Mouse (Mus musculus): ENCODE measurements at regions not wholly inside any gene's neighbourhood (a gene's known extent, or its start where the extent isn't known, plus 50 kb on each side); places are given as distances from the start of the nearest gene placed in this dataset.

DNA sequence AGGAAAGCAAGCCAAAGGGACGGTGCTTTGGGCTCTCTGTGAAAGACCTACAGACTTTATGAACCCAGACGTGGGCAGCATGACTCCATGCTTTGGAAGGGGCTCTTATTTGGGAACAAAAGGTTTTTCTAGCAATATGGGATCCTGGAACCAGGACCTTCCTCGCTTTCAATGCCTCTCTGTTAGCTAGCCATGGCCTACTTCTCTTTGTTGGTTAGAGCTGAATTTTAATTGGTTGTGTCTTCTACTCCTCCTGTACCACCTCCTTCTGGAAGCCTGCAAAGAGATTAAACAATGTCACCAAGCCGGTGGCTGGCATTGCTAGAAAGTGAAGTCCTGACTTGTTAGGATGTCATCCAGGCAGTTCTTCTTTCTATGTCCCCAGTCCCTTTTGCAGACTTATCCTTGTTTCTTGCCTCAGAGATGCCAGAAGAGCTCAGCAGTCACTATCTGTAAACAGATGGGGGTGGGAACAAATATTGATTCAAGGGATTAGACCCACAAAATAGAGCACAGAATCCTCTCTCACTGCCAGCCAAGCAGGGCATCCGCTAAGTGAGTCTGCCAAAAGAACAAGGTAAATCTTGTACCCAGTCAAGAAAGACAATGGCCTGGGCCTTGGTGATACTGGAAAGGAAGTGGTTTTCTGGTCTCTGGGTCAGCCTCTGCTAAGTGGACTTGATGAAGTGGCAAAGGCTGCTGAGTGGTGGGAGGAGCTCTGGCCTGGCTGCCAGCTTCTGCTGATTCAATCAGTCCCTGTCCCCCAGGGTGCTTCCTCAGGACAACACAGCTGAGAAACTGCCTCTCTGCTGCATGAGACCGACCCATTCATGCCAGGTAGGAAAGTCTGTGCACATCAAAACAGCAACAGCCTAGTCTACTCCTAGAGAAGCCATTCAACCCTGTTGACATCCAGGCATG lies 244.7 kb upstream of the Tenm4 start:
- H3K4me3 ChIP-seq (ENCODE audit: low read depth, low read length): no peak overlapping the region
- peak; percentile 73 for DNase-seq (ENCODE audit: low spot score)
- peak; percentile 79 for ATAC-seq (ENCODE audit: low FRiP score)
- no peak for TF ChIP-seq CTCF (IDR thresholded peaks at IDR 0.05)
- WGBS: 67% methylated on average over 6 of the region's 6 CpGs
- no peaks in the 10 kb centered on the region for H3K9me3 ChIP-seq (ENCODE audit: low read length)
- no peak overlapping the region for H3K9ac ChIP-seq (replicated peaks; ENCODE audit: low read length, poor library complexity, severe bottlenecking)
- no peak overlapping the region for H3K4me2 ChIP-seq (ENCODE audit: low read depth, low read length, poor library complexity, severe bottlenecking)
- H3K27me3 ChIP-seq (ENCODE audit: insufficient read depth, low read length): no peaks in the 10 kb centered on the region
- H3K4me1 ChIP-seq (ENCODE audit: insufficient read depth, low read length): no peaks in the 10 kb centered on the region
- no peak overlapping the region for H3K27ac ChIP-seq (ENCODE audit: low read depth, low read length)
- no peaks in the 10 kb centered on the region for H3K36me3 ChIP-seq (ENCODE audit: insufficient read depth, low read length)

DNA sequence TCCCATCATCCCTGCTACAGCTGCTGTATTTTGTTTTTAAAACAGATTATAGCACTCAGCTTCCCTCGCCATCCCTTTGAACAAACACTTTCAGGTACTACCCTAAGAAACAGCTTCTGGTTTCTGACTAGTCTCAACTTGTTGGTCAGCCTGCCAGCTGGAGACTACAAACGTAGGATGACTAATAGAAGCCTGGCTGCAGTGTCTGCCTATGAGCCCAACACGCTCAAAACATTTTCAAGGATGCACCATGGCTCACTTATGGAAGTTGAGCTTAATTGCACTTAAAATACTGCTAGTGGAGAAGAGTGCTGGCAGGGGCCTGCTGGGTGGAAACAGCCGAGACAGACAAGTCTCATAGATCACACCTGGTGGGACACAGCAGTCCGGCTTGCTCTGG lies 234.4 kb upstream of the Tenm4 start:
- no peaks in the 10 kb centered on the region for H3K27me3 ChIP-seq (ENCODE audit: insufficient read depth, low read length)
- H3K9ac ChIP-seq (replicated peaks; ENCODE audit: low read length, poor library complexity, severe bottlenecking): no peak overlapping the region
- H3K36me3 ChIP-seq (ENCODE audit: insufficient read depth, low read length): no peaks in the 10 kb centered on the region
- TF ChIP-seq CTCF (IDR thresholded peaks at IDR 0.05): no peak
- no peak overlapping the region for H3K4me3 ChIP-seq (ENCODE audit: low read depth, low read length)
- no peaks in the 10 kb centered on the region for H3K9me3 ChIP-seq (ENCODE audit: low read length)
- WGBS: 82% methylated on average over 5 of the region's 5 CpGs
- no peak for DNase-seq (ENCODE audit: low spot score)
- H3K4me2 ChIP-seq (ENCODE audit: low read depth, low read length, poor library complexity, severe bottlenecking): no peak overlapping the region
- no peak overlapping the region for H3K27ac ChIP-seq (ENCODE audit: low read depth, low read length)
- H3K4me1 ChIP-seq (ENCODE audit: insufficient read depth, low read length): no peaks in the 10 kb centered on the region
- no peak for ATAC-seq (ENCODE audit: low FRiP score)

DNA sequence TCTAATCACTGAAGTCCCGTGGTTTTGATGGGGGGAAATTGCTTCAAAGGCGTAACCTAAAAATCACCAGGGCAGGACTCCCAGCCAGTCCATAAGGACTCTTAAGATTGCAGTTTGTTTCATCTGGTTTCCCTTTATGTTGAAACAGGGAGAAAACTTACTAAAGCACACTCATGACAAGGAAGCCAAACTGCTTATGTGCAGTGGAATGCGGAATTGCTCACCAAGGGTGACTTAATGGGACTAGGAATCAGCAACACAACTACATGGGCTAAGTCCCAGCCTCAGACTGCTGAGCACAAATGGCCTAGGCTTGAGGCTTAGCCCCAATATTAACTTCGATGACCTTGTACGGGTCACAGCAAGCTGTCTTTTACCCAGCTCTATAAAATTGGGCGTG lies 227.6 kb upstream of the Tenm4 start:
- no peaks in the 10 kb centered on the region for H3K27me3 ChIP-seq (ENCODE audit: insufficient read depth, low read length)
- DNase-seq (ENCODE audit: low spot score) (no peak), ATAC-seq (ENCODE audit: low FRiP score) (no peak)
- H3K4me2 ChIP-seq (ENCODE audit: low read depth, low read length, poor library complexity, severe bottlenecking): no peak overlapping the region
- no peak overlapping the region for H3K9ac ChIP-seq (replicated peaks; ENCODE audit: low read length, poor library complexity, severe bottlenecking)
- no peak overlapping the region for H3K4me3 ChIP-seq (ENCODE audit: low read depth, low read length)
- no peaks in the 10 kb centered on the region for H3K4me1 ChIP-seq (ENCODE audit: insufficient read depth, low read length)
- no peak overlapping the region for H3K27ac ChIP-seq (ENCODE audit: low read depth, low read length)
- H3K36me3 ChIP-seq (ENCODE audit: insufficient read depth, low read length): no peaks in the 10 kb centered on the region
- no peak for TF ChIP-seq CTCF (IDR thresholded peaks at IDR 0.05)
- 90% methylated on average over 6 of the region's 6 CpGs for WGBS
- no peaks in the 10 kb centered on the region for H3K9me3 ChIP-seq (ENCODE audit: low read length)

DNA sequence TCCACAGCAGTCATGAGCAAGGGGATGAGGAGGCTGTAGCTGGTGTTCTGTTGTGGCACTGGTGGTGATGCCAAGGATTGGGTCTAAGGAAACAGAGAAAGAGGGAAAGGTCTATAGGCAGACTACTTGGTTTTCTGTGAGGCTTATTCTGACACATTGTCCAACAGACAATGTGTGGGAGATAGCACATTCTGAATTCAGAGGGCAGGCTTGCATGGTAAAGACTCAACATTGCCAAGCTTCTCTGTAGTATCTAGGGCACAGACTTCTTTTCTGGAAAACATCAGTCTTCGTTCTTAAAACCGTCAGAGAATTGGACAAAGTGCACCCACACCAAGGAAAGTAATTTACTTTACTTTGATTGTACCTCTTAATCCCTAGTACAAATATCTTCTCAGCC lies 218.7 kb upstream of the Tenm4 start:
- H3K4me3 ChIP-seq (ENCODE audit: low read depth, low read length): no peak overlapping the region
- H3K4me1 ChIP-seq (ENCODE audit: insufficient read depth, low read length): no peaks in the 10 kb centered on the region
- no peak overlapping the region for H3K27ac ChIP-seq (ENCODE audit: low read depth, low read length)
- no peaks in the 10 kb centered on the region for H3K27me3 ChIP-seq (ENCODE audit: insufficient read depth, low read length)
- no peak overlapping the region for H3K4me2 ChIP-seq (ENCODE audit: low read depth, low read length, poor library complexity, severe bottlenecking)
- H3K9me3 ChIP-seq (ENCODE audit: low read length): no peaks in the 10 kb centered on the region
- H3K9ac ChIP-seq (replicated peaks; ENCODE audit: low read length, poor library complexity, severe bottlenecking): no peak overlapping the region
- ATAC-seq (ENCODE audit: low FRiP score) (no peak), DNase-seq (ENCODE audit: low spot score) (no peak)
- no peaks in the 10 kb centered on the region for H3K36me3 ChIP-seq (ENCODE audit: insufficient read depth, low read length)
- 83% methylated on average over 2 of the region's 2 CpGs for WGBS
- no peak for TF ChIP-seq CTCF (IDR thresholded peaks at IDR 0.05)

DNA sequence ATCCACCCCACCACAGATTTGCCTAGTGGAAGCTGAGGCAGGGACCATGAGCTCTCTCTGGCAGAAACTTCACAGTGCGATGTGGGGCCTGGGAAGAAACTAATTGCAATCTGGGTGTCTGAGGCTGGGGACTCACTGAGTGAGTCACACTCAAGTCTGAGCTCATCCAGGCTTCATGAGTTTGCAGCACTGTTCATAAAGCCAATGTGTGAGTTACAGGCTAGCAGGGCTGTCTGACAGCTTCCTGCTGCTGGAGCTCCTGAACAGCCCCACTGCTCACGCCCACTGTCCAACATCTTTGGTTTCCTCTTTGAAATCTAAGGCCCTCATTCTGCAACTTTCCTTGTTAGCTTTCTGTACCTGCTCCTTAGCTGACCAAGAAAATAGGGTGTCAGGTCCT lies 216.5 kb upstream of the Tenm4 start:
- no peaks in the 10 kb centered on the region for H3K4me1 ChIP-seq (ENCODE audit: insufficient read depth, low read length)
- DNase-seq (ENCODE audit: low spot score) (no peak), ATAC-seq (ENCODE audit: low FRiP score) (no peak)
- TF ChIP-seq CTCF (IDR thresholded peaks at IDR 0.05): no peak
- H3K4me2 ChIP-seq (ENCODE audit: low read depth, low read length, poor library complexity, severe bottlenecking): no peak overlapping the region
- H3K9ac ChIP-seq (replicated peaks; ENCODE audit: low read length, poor library complexity, severe bottlenecking): no peak overlapping the region
- H3K27ac ChIP-seq (ENCODE audit: low read depth, low read length): no peak overlapping the region
- no peaks in the 10 kb centered on the region for H3K36me3 ChIP-seq (ENCODE audit: insufficient read depth, low read length)
- 89% methylated on average over 2 of the region's 2 CpGs for WGBS
- no peaks in the 10 kb centered on the region for H3K9me3 ChIP-seq (ENCODE audit: low read length)
- H3K27me3 ChIP-seq (ENCODE audit: insufficient read depth, low read length): no peaks in the 10 kb centered on the region
- no peak overlapping the region for H3K4me3 ChIP-seq (ENCODE audit: low read depth, low read length)

DNA sequence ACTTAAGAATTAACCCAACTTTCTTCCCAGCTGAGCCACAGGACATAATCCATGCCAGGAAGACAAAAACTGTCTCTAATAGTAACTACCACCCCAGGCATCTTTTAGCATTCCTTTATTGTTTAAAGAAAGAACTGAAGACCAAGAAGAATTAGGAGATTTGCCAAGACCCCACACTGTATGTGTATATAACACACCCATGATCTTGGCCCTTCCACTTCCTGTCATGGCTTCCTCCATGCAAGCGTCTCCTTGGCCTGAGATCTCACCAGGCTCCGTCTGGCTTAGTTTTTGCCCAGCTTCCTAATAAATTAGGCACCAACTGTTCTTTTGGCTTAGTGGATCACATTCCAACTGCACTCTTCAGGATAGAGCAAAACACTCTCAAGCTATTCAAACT lies 215.9 kb upstream of the Tenm4 start:
- Histone ChIP-seq H3K27me3 (ENCODE audit: insufficient read depth, low read length) (no peaks in the 10 kb centered on the region), H3K27ac (ENCODE audit: low read depth, low read length) (no peak overlapping the region), H3K4me1 (ENCODE audit: insufficient read depth, low read length) (no peaks in the 10 kb centered on the region), H3K9ac (replicated peaks; ENCODE audit: low read length, poor library complexity, severe bottlenecking) (no peak overlapping the region), H3K36me3 (ENCODE audit: insufficient read depth, low read length) (no peaks in the 10 kb centered on the region), H3K4me3 (ENCODE audit: low read depth, low read length) (no peak overlapping the region), H3K9me3 (ENCODE audit: low read length) (no peaks in the 10 kb centered on the region), H3K4me2 (ENCODE audit: low read depth, low read length, poor library complexity, severe bottlenecking) (no peak overlapping the region)
- no peak for DNase-seq (ENCODE audit: low spot score)
- no peak for TF ChIP-seq CTCF (IDR thresholded peaks at IDR 0.05)
- ATAC-seq (ENCODE audit: low FRiP score): no peak
- 61% methylated on average over 2 of the region's 2 CpGs for WGBS
